Mouse (Mus musculus) mesoderm, embryonic 11.5 days (tissue): ENCODE data around the gene Ccdc121.
"Not testable (repeated sequence)": the region's sequence is repeated elsewhere in the genome, so short reads cannot be mapped to it uniquely, and the experiment has no call there.

Experiments used
- DNase-seq: peaks from one replicate; pipeline ENCODE4 v3.0.0-alpha.2; 2012; ENCODE audit warnings: low read depth, low spot score

The Ccdc121 gene

DNA sequence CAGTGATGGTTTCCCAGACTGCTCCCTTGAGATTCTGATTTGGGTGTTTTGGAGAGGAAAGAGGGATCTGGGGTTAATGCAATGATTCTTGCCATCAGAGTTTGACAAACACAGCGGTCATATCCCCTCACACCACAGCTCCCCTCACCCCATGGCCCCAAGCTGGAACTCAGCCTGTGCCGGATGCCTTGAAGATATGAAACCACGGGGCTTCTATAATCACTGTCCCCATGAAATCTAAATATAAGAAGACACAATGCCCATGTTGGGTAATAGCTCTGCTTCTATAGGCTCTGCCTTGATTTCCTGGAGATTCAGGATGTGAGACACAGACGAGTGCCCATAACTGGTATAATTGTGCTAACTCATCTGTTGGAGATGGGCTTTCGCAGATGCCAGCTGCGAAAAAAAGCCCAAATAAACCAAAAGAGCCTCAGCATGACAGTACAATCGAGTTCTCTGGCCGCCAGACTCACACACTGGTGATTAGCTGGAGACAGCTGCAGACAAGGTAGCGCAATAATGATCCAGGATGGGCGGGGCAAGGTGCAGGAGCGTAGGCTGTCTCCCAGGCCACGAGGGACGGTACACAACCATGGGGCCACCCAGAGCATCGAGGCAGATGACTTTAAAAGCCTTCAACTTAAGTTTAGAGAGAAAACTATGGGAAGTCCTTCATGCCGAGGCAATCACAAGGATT lies 1.3 kb upstream of the Ccdc121 start:
- no peak for DNase-seq

DNA sequence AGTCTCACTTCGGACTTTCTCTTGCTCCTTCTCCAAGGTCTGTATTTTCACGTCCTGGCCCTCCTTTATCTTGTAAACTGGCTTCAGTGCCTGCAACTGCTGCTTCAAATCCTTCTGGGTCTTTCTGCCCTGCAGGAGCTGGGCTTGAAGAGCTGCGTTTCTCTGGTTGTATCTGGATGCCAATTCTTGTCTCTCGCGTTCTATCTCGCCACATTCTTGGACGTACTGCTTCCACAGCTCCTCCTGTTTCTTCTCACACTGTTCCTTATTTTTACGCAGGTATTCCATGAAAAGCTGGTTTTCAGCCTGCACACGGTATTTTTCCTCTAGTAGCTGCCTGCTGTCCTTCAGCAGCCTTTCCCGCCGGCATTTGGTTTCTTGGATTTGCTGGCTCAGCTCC lies 396 bp downstream of the Ccdc121 start:
- not testable (repeated sequence) for DNase-seq

DNA sequence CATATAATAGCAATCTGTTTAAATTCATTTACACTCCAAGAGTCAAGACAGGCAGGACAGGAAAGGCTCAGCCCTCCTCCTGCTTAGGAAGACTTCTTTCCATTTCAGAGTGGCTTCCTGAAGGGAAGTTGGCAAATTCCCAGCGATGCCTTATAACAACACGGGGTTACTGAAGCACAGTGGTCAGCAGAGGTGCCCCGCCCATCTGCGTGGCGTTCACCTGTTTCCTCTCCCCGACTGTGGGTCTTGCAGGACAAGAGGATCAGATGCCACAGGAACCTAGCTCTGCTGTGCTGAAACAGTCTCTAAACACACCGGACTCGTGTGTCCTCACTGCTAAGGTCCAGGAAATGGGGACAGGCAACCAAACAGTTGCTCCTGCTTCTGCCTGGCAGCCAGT lies 5.9 kb downstream of the Ccdc121 start:
- DNase-seq = no peak

DNA sequence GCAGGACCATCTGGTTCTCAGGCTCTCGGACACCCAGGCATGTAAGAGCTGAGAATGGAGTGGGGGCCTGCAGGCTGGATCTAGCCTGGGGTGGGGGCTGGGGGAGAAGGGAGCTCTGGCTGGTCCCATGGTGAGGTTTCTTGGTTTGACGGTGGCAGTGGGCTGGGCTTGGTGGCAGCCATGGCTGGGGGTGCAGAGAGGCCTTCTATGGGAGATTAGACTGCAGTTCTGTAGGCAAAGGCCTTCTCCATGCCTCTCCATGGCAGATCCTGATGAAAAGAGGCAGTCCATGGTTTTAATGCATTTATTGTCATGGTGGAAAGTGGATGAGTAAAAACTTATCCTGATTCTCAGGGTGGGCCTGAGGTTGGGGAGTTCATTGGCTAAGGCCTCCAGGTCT lies 7.8 kb downstream of the Ccdc121 start:
- DNase-seq = no peak

DNA sequence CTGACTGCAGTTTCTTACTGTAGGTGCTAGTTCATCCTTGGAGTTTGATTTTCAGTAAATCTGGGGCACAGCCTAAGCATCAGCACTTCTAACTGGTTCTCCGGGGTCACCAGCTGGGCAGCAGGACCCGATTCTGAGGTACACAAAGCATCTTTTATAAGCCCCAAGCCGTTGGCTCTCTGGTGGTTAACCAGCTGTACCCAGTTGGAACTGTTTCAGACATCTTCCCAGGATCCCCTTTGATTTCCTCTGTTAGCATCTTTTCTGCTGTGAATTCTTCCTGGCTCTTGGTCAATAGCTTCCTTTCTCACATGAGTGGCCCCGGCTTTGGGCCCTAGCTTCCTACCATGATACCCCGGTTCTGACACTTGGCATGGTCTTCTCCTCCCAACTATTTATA lies 26.6 kb downstream of the Ccdc121 start:
- no peak for DNase-seq

DNA sequence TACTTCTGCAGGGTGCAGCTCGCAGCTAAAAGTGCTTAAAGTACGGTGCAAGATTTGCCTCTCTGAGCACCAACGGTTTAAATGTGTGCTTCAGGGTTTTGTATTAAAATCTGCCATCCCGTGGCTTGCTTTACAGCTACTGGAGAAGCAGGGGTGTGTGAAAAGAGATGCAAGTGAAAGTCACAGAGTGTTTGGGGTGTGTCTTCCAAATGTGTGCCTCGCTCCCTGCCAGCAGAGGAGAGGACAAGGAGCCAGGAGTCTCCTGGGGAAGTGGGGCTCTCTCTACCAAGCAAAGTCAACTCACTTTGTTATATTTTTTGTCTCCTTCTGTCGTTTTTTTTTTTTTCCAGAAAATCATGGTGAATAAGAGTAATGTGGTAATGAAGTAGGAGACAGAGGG lies 34.7 kb downstream of the Ccdc121 start:
- DNase-seq = no peak

DNA sequence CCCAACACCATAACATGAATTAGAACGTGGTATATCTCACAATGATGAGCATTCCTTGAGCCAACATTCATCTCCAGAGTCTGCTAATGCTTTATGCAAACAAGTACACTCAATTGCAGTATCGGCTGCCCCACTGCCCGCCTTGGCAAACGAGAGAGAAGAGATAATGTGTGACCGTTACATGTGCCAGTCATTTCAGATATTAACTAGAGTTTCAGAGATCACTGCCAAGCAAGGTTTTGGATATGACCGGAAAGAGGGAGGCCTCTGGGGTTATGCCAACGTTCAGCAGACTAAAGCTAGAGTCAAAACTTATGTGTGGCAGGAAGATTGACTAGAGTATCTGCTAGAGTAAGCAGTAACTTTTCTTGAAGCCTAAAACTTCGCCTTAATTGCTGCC lies 35.1 kb downstream of the Ccdc121 start:
- no peak for DNase-seq

DNA sequence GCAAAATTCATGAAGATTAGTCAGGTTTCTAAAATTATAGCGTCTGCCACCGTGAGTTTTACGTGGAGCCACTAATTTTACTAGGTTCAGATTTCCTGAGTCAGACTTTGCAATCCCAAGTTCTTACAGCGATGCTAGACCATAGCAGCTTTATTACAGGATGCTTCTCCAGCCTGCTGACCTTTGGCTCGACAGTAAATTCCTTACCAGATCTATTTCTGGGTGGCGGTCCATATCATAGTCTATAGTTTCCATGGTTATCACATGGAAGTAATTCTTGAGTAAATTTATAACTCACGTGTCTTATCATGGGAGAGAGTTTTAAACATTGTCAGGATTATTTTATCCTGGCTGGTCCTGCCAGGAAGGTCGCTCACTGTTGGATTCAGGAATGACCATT lies 41.8 kb downstream of the Ccdc121 start:
- DNase-seq = no peak

DNA sequence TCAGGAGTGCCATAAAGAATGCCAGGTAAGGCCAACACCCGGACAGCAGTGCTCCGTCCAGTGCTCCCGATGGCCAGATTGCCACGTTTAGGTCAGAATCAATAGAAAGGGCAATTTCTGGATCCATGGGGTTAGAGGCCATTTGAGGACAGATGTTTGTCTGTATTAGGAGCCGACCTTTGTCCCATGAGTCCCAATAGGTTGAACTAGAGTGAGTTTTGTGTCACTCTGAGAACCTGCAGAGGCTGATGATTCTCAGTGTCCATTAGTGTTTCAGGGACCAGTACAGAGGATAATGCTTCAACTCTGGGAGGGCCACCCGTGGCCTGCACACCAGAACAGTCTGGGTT lies 44.0 kb downstream of the Ccdc121 start:
- DNase-seq = no peak

DNA sequence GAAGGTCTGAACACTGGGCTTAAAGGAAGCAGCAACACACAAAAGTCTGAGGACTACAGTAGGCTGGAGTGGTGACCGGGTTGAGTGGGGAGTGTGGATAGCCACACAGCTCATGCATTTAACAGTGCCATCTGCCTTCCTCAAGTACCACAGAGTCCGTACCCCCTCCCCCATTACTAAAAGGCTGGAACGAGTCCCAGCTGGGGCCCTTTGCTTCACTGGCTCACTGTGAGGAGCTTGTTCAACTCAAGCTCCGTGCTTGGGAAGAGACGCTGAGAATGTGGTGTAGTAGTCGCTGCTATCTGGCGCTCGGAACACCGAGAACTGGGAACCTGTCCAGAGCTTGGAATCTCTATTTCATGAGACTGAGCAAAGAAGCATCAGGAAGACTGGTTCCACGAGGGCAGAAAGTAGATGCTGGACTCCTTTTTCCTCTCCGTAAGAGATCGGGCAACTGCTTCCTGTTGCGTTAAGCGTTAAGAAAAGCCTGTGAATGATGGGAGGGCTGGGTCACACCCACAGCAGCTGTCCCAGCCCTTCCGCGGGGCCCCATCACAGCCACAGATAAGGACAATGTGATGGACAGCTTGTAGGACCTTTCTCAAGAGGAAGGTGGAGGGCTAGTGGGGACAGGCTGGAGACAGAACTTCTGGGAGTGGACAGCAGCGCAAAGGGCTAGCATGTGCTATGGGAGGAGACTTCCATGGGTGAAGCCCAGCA lies 44.5 kb downstream of the Ccdc121 start:
- no peak for DNase-seq

DNA sequence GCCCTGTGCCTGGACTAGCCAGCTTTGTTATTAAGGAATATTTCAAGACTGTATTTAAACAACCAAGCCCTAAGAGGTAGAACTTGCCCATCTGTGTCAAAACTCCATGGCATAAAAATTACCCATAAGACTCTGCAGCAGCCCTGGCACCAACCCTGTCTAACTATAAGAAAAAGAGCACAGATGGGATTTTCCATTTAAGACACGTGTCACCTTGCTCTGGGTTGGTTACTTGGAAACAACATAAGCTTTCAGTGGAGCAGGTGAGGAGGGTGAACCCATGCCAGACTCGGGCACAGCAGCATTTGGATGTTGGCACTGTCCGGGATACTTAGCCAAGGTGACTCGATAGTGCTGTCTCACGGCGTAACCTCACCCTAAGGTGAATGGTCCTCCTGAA lies 45.2 kb downstream of the Ccdc121 start:
- no peak for DNase-seq

DNA sequence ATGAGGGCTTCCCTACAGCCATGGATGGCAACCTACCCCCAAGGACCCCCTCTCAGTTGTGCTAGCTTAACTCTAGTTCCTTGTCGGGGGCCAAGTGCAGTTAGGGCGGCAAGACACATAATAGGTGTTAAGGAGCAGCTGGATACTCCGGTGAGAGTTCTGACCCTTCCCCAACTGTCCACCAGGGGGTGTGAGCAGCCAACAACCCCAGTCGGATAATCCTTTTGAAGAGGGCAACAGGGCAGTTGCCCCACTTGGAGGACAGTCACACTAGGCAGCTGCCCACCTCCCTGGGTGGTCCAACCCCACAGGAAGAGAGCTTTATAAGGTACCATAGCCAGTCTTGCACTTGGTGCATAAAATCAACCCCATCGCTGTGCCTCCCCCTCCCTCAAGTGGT lies 46.2 kb downstream of the Ccdc121 start:
- DNase-seq = peak; percentile 37

DNA sequence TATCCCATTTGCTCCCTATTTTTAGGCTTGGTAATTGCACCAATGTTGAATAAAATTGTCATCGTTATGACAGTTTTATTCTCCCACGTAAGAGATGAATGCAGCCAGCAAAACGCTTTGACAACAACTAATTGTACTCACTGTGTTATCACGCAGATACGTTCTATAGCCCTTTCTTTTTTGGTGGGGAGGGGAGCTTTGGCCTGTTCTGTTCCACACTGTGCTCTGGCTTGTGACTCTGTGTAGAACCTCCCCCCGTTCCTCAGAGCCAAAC lies 48.4 kb downstream of the Ccdc121 start:
- no peak for DNase-seq

DNA sequence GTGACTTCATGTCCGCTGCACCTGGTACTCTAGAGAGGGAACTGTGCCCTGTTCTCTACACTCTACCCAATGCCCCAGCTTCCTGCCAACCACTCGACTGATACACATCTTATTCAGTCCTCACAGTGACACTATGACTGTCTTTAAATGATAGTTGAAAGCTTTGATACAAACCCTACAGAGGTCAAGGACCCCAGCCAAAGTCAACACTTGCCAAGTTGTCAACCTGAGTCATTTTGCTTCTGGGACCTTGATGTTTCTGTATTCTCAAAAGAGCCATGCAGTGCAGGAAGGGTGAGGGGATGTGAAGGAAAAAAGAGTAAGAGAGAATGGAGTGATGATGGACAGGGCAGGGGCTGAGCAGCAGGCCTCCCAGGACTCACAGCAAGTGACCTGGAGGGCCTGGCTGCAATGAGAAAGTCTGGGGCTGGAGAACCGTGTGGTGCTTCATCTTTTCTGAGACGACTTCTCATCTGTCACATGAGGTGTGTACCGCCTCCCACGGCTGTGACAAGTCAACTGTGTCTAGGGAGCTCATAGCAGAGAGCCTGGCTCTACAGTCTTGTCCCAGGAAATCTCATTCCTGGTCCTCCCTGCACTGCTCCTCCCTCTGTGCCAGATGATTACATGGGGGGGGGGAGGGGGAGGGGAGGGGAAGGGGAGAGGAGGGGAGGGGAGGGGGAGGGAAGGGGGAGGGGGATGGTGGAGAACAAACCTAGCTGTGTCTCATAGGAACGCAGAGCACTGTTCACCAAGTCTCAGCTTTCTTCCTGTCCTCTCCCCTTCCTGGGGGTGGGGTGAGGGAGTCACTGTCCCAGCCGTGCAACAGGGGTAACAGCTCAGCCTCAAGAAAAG lies 49.0 kb downstream of the Ccdc121 start:
- peak; percentile 13 for DNase-seq

DNA sequence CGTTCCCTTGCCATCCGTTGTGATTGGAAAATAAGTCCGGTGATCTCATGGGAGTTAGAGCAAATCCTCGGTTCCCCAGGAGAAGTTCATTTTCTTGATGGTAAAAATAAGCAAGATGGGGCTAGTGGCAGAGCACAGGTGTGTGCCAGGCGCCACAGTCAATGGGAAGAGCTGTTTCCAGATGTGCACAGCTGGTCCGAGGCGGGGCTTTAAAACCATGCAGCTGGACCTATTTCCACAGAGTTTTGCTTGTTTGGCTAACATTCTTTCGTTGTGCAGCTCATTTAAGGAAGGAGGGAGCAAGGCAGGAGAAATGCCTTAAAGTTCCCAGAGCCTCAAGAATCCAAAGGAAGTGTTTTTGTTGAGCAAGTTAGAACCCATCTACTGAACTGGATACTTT lies 49.8 kb downstream of the Ccdc121 start:
- no peak for DNase-seq

DNA sequence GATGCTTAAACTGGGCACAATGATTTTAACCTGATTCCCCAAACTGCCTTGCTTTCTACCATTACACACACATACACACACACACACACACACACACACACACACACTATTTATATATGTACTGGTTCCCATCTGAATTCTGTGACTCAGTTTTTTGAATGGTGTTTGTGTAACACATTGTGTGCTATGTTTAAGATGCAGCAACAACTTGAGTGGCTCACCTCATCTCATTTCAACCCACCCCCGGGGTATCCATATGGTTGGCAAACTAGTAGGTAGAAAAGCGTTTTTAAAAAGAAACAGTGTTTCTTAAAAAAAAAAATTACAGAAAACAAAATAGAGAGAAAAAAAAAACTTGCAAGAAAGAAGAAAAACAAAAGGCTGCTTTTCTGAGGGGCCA lies 51.0 kb downstream of the Ccdc121 start:
- no peak for DNase-seq
